Mouse (Mus musculus) G1E (cell line): ENCODE measurements around the gene Pola1.

Experiments used
- GATA1 ChIP-seq: IDR thresholded peaks from 2 replicates; pipeline ENCODE4 v1.6.1; 2012; ENCODE audit warnings: borderline replicate concordance, low read length, inconsistent platforms, mixed read lengths
- POLR2AphosphoS5 ChIP-seq: IDR thresholded peaks from 2 replicates; pipeline ENCODE4 v1.6.1; 2012; ENCODE audit warnings: low read depth, low read length, inconsistent platforms; ENCODE audit not compliant: insufficient replicate concordance

GRCm38 (mm10) chrX:93539779-93540178 is 92.2 kb downstream of the Pola1 start:
- TF ChIP-seq GATA1, result no peak
- TF ChIP-seq POLR2AphosphoS5, result no peak
